12 mouse cellular contexts compared by ENCODE assay signal in the genomic region with DNA sequence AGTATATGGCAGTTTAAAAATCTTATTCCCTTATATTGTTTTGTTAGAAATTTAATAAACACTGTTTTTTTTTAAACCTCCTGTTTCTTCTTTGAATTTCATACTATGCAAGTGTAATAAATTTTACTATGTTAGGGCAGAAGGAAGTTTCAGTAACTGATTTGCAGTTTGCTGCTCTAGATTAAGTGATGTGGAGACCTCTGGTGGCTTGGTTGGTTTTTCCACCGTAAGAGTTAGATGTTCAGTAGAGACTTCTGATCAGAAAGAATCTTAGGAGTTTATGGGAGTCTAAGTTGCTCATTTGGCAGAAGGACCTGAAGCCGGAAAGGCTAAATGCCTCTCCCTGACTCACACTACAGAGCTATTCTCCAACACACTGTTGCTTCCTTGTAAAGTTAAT. TPM values are rescaled to one million over a fixed set of nuclear protein-coding genes. Genes with fewer than 3 reads are reported as not detected.
DNase-seq lines count a peak whose midpoint lies in the region; ATAC-seq and TF ChIP-seq lines count a peak whose summit lies in the region.
"Had no signal": no experiment of that assay in that cellular context is flagged by ENCODE, and none has a peak within 500 bp of the region (broad histone marks: within the 10 kb centered on the region; RNA-seq: fewer than 3 reads in every experiment).

No protein-coding gene starts in this region.

- no peaks in the 10 kb centered on the region for H3K27me3 ChIP-seq in hindbrain, postnatal 0 days (ENCODE audit: insufficient read depth, low read length)
- H3K27me3 ChIP-seq in hindbrain, embryonic 11.5 days (ENCODE audit: control insufficient read depth, insufficient read depth, low read length): no peaks in the 10 kb centered on the region
- H3K27me3 ChIP-seq in liver, adult 2 months (ENCODE audit: control insufficient read depth, insufficient read depth, low read length): no peaks in the 10 kb centered on the region; the same call in 1 of the 2 replicates
- no peaks in the 10 kb centered on the region for H3K27me3 ChIP-seq in liver, embryonic 11.5 days (replicated peaks; ENCODE audit: control insufficient read depth, insufficient read depth, low read length)
- H3K27me3 ChIP-seq: liver, embryonic 13.5 days; midbrain, embryonic 12.5 days had no signal

- H3K36me3 ChIP-seq in hindbrain, postnatal 0 days (ENCODE audit: insufficient read depth, low read length): no peaks in the 10 kb centered on the region
- H3K36me3 ChIP-seq in hindbrain, embryonic 11.5 days (ENCODE audit: control insufficient read depth, insufficient read depth, low read length): no peaks in the 10 kb centered on the region
- no peaks in the 10 kb centered on the region for H3K36me3 ChIP-seq in liver, adult 2 months (ENCODE audit: control insufficient read depth, insufficient read depth, low read length)
- H3K36me3 ChIP-seq in liver, embryonic 11.5 days (ENCODE audit: control insufficient read depth, insufficient read depth, low read length): no peaks in the 10 kb centered on the region
- H3K36me3 ChIP-seq: liver, embryonic 13.5 days; midbrain, embryonic 12.5 days had no signal

- H3K27ac ChIP-seq in hindbrain, postnatal 0 days: no peak overlapping the region
- no peak overlapping the region for H3K27ac ChIP-seq in hindbrain, embryonic 11.5 days (ENCODE audit: low read depth, low read length)
- H3K27ac ChIP-seq in liver, adult 2 months (replicated peaks; ENCODE audit: insufficient read depth, low read depth, low read length): no peak overlapping the region
- H3K27ac ChIP-seq in liver, embryonic 11.5 days (ENCODE audit: low read depth, low read length): no peak overlapping the region
- H3K27ac ChIP-seq: liver, embryonic 13.5 days; midbrain, embryonic 12.5 days had no signal

- no peak for TF ChIP-seq POLR2A in liver, adult 2 months (IDR thresholded peaks at IDR 0.05; ENCODE audit: extremely low read depth, insufficient read depth, low read length)

- no peak overlapping the region for H3K4me2 ChIP-seq in hindbrain, postnatal 0 days (ENCODE audit: low read depth, low read length)
- no peak overlapping the region for H3K4me2 ChIP-seq in hindbrain, embryonic 11.5 days (replicated peaks; ENCODE audit: low read depth, low read length)
- H3K4me2 ChIP-seq in liver, embryonic 11.5 days: no peak overlapping the region
- H3K4me2 ChIP-seq: liver, embryonic 13.5 days; midbrain, embryonic 12.5 days had no signal

- no peak for ATAC-seq in hindbrain, postnatal 0 days
- ATAC-seq in hindbrain, embryonic 11.5 days (ENCODE audit: low FRiP score): no peak
- no peak for ATAC-seq in liver, embryonic 11.5 days (replicated peaks; ENCODE audit: low FRiP score)

- H3K4me1 ChIP-seq in hindbrain, postnatal 0 days (ENCODE audit: insufficient read depth, low read length): no peaks in the 10 kb centered on the region
- no peaks in the 10 kb centered on the region for H3K4me1 ChIP-seq in hindbrain, embryonic 11.5 days (replicated peaks; ENCODE audit: control insufficient read depth, insufficient read depth, low read length)
- no peaks in the 10 kb centered on the region for H3K4me1 ChIP-seq in liver, adult 2 months (ENCODE audit: control insufficient read depth, insufficient read depth, low read length)
- no peaks in the 10 kb centered on the region for H3K4me1 ChIP-seq in liver, embryonic 11.5 days (replicated peaks; ENCODE audit: control insufficient read depth, insufficient read depth, low read length)
- H3K4me1 ChIP-seq: liver, embryonic 13.5 days; midbrain, embryonic 12.5 days had no signal

- H3K4me3 ChIP-seq in hindbrain, postnatal 0 days (ENCODE audit: low read length): no peak overlapping the region
- no peak overlapping the region for H3K4me3 ChIP-seq in hindbrain, embryonic 11.5 days (ENCODE audit: low read depth, low read length)
- H3K4me3 ChIP-seq in liver, adult 2 months (ENCODE audit: insufficient read depth, low read depth, low read length): no peak overlapping the region
- H3K4me3 ChIP-seq in liver, embryonic 11.5 days (ENCODE audit: low read depth, low read length): no peak overlapping the region
- H3K4me3 ChIP-seq: liver, embryonic 13.5 days; midbrain, embryonic 12.5 days had no signal

- 79% methylated on average over 2 of the region's 2 CpGs for WGBS in hindbrain, postnatal 0 days
- 83% methylated on average over 2 of the region's 2 CpGs for WGBS in hindbrain, embryonic 11.5 days
- WGBS in liver, adult 2 months: 69% methylated on average over 2 of the region's 2 CpGs
- 79% methylated on average over 2 of the region's 2 CpGs for WGBS in liver, embryonic 11.5 days

- no peak overlapping the region for H3K9ac ChIP-seq in hindbrain, postnatal 0 days (replicated peaks; ENCODE audit: low read length)
- H3K9ac ChIP-seq in hindbrain, embryonic 11.5 days (ENCODE audit: low read depth, low read length): no peak overlapping the region
- H3K9ac ChIP-seq in liver, adult 2 months (ENCODE audit: low read depth, low read length): no peak overlapping the region
- no peak overlapping the region for H3K9ac ChIP-seq in liver, embryonic 11.5 days (ENCODE audit: low read depth, low read length)
- H3K9ac ChIP-seq: liver, embryonic 13.5 days; midbrain, embryonic 12.5 days had no signal

- H3K9me3 ChIP-seq in hindbrain, postnatal 0 days (ENCODE audit: low read length): no peaks in the 10 kb centered on the region
- H3K9me3 ChIP-seq in hindbrain, embryonic 11.5 days (ENCODE audit: control insufficient read depth, low read length): no peaks in the 10 kb centered on the region
- H3K9me3 ChIP-seq in liver, embryonic 11.5 days (ENCODE audit: control insufficient read depth, low read length): no peaks in the 10 kb centered on the region
- H3K9me3 ChIP-seq: liver, embryonic 13.5 days had no signal

- peak; percentile 59 for TF ChIP-seq CTCF in hindbrain, postnatal 0 days (IDR thresholded peaks at IDR 0.05; ENCODE audit: low read depth)
- no peak for TF ChIP-seq CTCF in liver, adult 2 months (IDR thresholded peaks at IDR 0.05; ENCODE audit: low read depth, low read length)

- H3K79me2 ChIP-seq in liver, adult 2 months (ENCODE audit: control insufficient read depth, insufficient read depth, low read length): no peaks in the 10 kb centered on the region

- DNase-seq in hindbrain, postnatal 0 days (ENCODE audit: low spot score): peak; percentile 56
- DNase-seq in hindbrain, embryonic 11.5 days (ENCODE audit: low spot score): no peak
- peak; percentile 1 for DNase-seq in liver, adult 2 months (ENCODE audit: extremely low read depth, low read depth, low spot score)
- no peak for DNase-seq in liver, embryonic 11.5 days (ENCODE audit: low spot score)
- DNase-seq in brain, adult 2 months (ENCODE audit: low read depth, low spot score): peak; percentile 53
- peak; percentile 33 for DNase-seq in heart, postnatal 4 days
- DNase-seq in ovary, postnatal 14 days (ENCODE audit: low spot score): no peak
- DNase-seq: liver, embryonic 13.5 days; thymus, postnatal 36 days had no signal

RNA-seq across cellular contexts. Expression of a gene that starts 17.4 kb away (rescaled TPM):
- 0.68 TPM in 1 of 2 replicates, not detected in the other for total RNA-seq in hindbrain, postnatal 0 days (2014; rRNA removed)
- polyA plus RNA-seq in hindbrain, postnatal 0 days (2015; fragmentation: Nextera tagmentation; extraction: Ambion mirVana): not detected in 2 replicates
- 0.25 TPM in 1 of 2 replicates, not detected in the other for polyA plus RNA-seq in hindbrain, embryonic 11.5 days (2014; fragmentation: Nextera tagmentation; extraction: Ambion mirVana)
- 0.27 and 0.28 TPM in 2 replicates for total RNA-seq in liver, adult 2 months (2014; rRNA removed)
- not detected in 2 replicates for polyA plus RNA-seq in liver, adult 2 months (2012; rRNA removed)
- polyA plus RNA-seq in liver, embryonic 11.5 days (2014; fragmentation: Nextera tagmentation; extraction: Ambion mirVana): 0.16 and 0.18 TPM in 2 replicates
- total RNA-seq in heart, postnatal 4 days (2021): under 1 TPM; 0.26 to 0.45 TPM
- total RNA-seq: heart, adult 18-20 months had no signal
- polyA plus RNA-seq: forebrain, embryonic 11.5 days; liver, embryonic 13.5 days had no signal

RNA-seq across cellular contexts. Expression of a gene that starts 28.6 kb away (rescaled TPM):
- 6.2 and 10.9 TPM in 2 replicates for total RNA-seq in hindbrain, postnatal 0 days (2014; rRNA removed)
- polyA plus RNA-seq in hindbrain, postnatal 0 days (2015; fragmentation: Nextera tagmentation; extraction: Ambion mirVana): 12.7 and 12.8 TPM in 2 replicates
- polyA plus RNA-seq in hindbrain, embryonic 11.5 days (2014; fragmentation: Nextera tagmentation; extraction: Ambion mirVana): 3.8 and 5.8 TPM in 2 replicates
- total RNA-seq in liver, adult 2 months (2014; rRNA removed): 2.5 and 2.7 TPM in 2 replicates
- 0.39 and 0.82 TPM in 2 replicates for polyA plus RNA-seq in liver, adult 2 months (2012; rRNA removed)
- polyA plus RNA-seq in liver, embryonic 11.5 days (2014; fragmentation: Nextera tagmentation; extraction: Ambion mirVana): 3.3 and 4.3 TPM in 2 replicates
- total RNA-seq in heart, postnatal 4 days (2021): 1 to 10 TPM; 1.9 to 2.8 TPM

RNA-seq across cellular contexts. Expression of a gene that starts 56.7 kb away (rescaled TPM):
- total RNA-seq in hindbrain, postnatal 0 days (2014; rRNA removed): 12.7 and 16.9 TPM in 2 replicates
- 13.0 and 16.1 TPM in 2 replicates for polyA plus RNA-seq in hindbrain, postnatal 0 days (2015; fragmentation: Nextera tagmentation; extraction: Ambion mirVana)
- 73.7 and 80.9 TPM in 2 replicates for polyA plus RNA-seq in hindbrain, embryonic 11.5 days (2014; fragmentation: Nextera tagmentation; extraction: Ambion mirVana)
- total RNA-seq in liver, adult 2 months (2014; rRNA removed): 1.9 TPM in 2 replicates
- 4.1 and 4.4 TPM in 2 replicates for polyA plus RNA-seq in liver, adult 2 months (2012; rRNA removed)
- polyA plus RNA-seq in liver, embryonic 11.5 days (2014; fragmentation: Nextera tagmentation; extraction: Ambion mirVana): 48.1 and 49.7 TPM in 2 replicates
- total RNA-seq in heart, postnatal 4 days (2021): 100 to 1,000 TPM; 140 to 153 TPM

Comparison
In these comparisons a context has a peak if more than half of its experiments do, and no peak if none do; other contexts are left out.
1. DNase-seq: peak in hindbrain, postnatal 0 days (single experiment), liver, adult 2 months (single experiment), brain, adult 2 months (single experiment) and heart, postnatal 4 days (single experiment); none in hindbrain, embryonic 11.5 days (single experiment), liver, embryonic 11.5 days (single experiment) and ovary, postnatal 14 days (single experiment).